Mouse (Mus musculus): Measurements from ENCODE around the gene 1700010I14Rik.

1700010I14Rik gene

GRCm38 (mm10) chr17:9023198-9023942 lies 35.2 kb downstream of the 1700010I14Rik start:
- DNase-seq (ENCODE audit: low read depth) = no peak

GRCm38 (mm10) chr17:9030181-9030580 lies 42.0 kb downstream of the 1700010I14Rik start:
- no peak for DNase-seq (ENCODE audit: low read depth)

GRCm38 (mm10) chr17:9031241-9032141 lies 43.4 kb downstream of the 1700010I14Rik start:
- peak; percentile 36 for DNase-seq (ENCODE audit: low read depth)

GRCm38 (mm10) chr17:9032362-9033044 lies 44.4 kb downstream of the 1700010I14Rik start:
- no peak for DNase-seq (ENCODE audit: low read depth)

- no peak for DNase-seq (ENCODE audit: low read depth)
These were observed 45.4 kb downstream of the 1700010I14Rik start for GRCm38 (mm10) chr17:9033511-9033910.

GRCm38 (mm10) chr17:9035561-9036348 lies 47.6 kb downstream of the 1700010I14Rik start:
- no peak for DNase-seq (ENCODE audit: low read depth)

- peak; percentile 21 for DNase-seq (ENCODE audit: low read depth)
These were observed 54.6 kb downstream of the 1700010I14Rik start for GRCm38 (mm10) chr17:9042723-9043122.

GRCm38 (mm10) chr17:9052441-9052980 lies 64.4 kb downstream of the 1700010I14Rik start:
- no peak for DNase-seq (ENCODE audit: low read depth)

- DNase-seq (ENCODE audit: low read depth) = no peak
These were observed 71.3 kb downstream of the 1700010I14Rik start for GRCm38 (mm10) chr17:9059360-9059932.
